Mouse (Mus musculus) midbrain, embryonic 13.5 days (tissue): ENCODE results near the gene Vil1. TPM values are rescaled to one million over a fixed set of nuclear protein-coding genes. Genes with fewer than 3 reads are reported as not detected.
A peak's percentile ranks its signal among the peaks of the same experiment; 100 is the strongest.

Experiments
- ATAC-seq: fragments of 200-750 bp; cut with Nextera tagmentation; 2 replicates; pipeline ENCODE4 v1.8.0; 2017; ENCODE audit warnings: mild to moderate bottlenecking, moderate TSS enrichment, moderate library complexity
- H3K27ac ChIP-seq: fragments of 300-500 bp; sonication (generic); 2 replicates; pipeline ENCODE4 v1.5.1; 2015; ENCODE audit warnings: inconsistent platforms, mild to moderate bottlenecking, moderate library complexity
- H3K27me3 ChIP-seq: fragments of 300-500 bp; sonication (generic); 2 replicates; pipeline ENCODE4 v1.6.1; 2015; ENCODE audit warnings: mild to moderate bottlenecking, inconsistent platforms
- H3K36me3 ChIP-seq: fragments of 300-500 bp; sonication (generic); 2 replicates; pipeline ENCODE4 v1.6.1; 2015; ENCODE audit warnings: mild to moderate bottlenecking, inconsistent platforms
- H3K4me1 ChIP-seq: fragments of 300-500 bp; sonication (generic); replicated peaks from 2 replicates; pipeline ENCODE4 v1.6.1; 2015; ENCODE audit warnings: inconsistent platforms
- H3K4me2 ChIP-seq: fragments of 300-500 bp; sonication (generic); replicated peaks from 2 replicates; pipeline ENCODE4 v1.6.1; 2015; ENCODE audit warnings: moderate library complexity, mild to moderate bottlenecking, inconsistent platforms
- H3K4me3 ChIP-seq: fragments of 300-500 bp; sonication (generic); replicated peaks from 2 replicates; pipeline ENCODE4 v1.5.1; 2015; ENCODE audit warnings: mild to moderate bottlenecking, inconsistent platforms
- H3K9ac ChIP-seq: fragments of 300-500 bp; sonication (generic); replicated peaks from 2 replicates; pipeline ENCODE4 v1.6.1; 2015; ENCODE audit warnings: mild to moderate bottlenecking, inconsistent platforms
- H3K9me3 ChIP-seq: fragments of 300-500 bp; sonication (generic); 2 replicates; pipeline ENCODE4 v1.6.1; 2016; ENCODE audit warnings: mild to moderate bottlenecking, inconsistent platforms
- WGBS: fragments of 180-500 bp; shearing (Covaris S2); methylation state at CpG from one replicate; pipeline ENCODE4 v1.1.7; 2015; 5-methylcytosine and 5-hydroxymethylcytosine counted together
- microRNA counts: library from miRNA; unstranded; fragments of <30 nt; microRNA quantifications from one replicate; lab custom pipeline; 2016
- microRNA-seq: library from miRNA; unstranded; fragments of <30 nt; microRNA quantifications from one replicate; pipeline ENCODE4, GENCODE M21; 2016
- polyA plus RNA-seq: library from polyadenylated mRNA; unstranded; fragments of >200 nt; fragmentation: Nextera tagmentation; extraction: Ambion mirVana; gene quantifications from 2 replicates; pipeline ENCODE4 v1.2.1, GENCODE M21; 2015

The Vil1 gene
- polyA plus RNA-seq, 1 experiment from 2014 or later: 0.20 TPM

- no peak for ATAC-seq
- Histone ChIP-seq H3K27me3 (no peaks in the 10 kb centered on the region), H3K9me3 (no peaks in the 10 kb centered on the region), H3K4me3 (no peak overlapping the region), H3K9ac (no peak overlapping the region), H3K4me2 (no peak overlapping the region), H3K27ac (no peak overlapping the region), H3K36me3 (peaks cover 37% of the 10 kb centered on the region), H3K4me1 (no peaks in the 10 kb centered on the region)
- WGBS: 92% methylated on average over 6 of the region's 6 CpGs
These were observed 24.0 kb downstream of the Vil1 start for GRCm38 (mm10) chr1:74433220-74433619.

- Histone ChIP-seq H3K4me2 (no peak overlapping the region), H3K27ac (no peak overlapping the region), H3K4me3 (no peak overlapping the region), H3K27me3 (no peaks in the 10 kb centered on the region), H3K36me3 (peaks cover 48% of the 10 kb centered on the region), H3K9me3 (no peaks in the 10 kb centered on the region), H3K4me1 (no peaks in the 10 kb centered on the region), H3K9ac (no peak overlapping the region)
- WGBS: 80% methylated on average over 5 of the region's 5 CpGs
- ATAC-seq: no peak
These were observed 25.4 kb downstream of the Vil1 start for GRCm38 (mm10) chr1:74434596-74434995.

GRCm38 (mm10) chr1:74435563-74435962 lies 26.4 kb downstream of the Vil1 start:
- peaks cover 56% of the 10 kb centered on the region for H3K36me3 ChIP-seq
- H3K4me3 ChIP-seq: no peak overlapping the region
- no peaks in the 10 kb centered on the region for H3K27me3 ChIP-seq
- no peak for ATAC-seq
- no peak overlapping the region for H3K27ac ChIP-seq
- H3K9ac ChIP-seq: no peak overlapping the region
- no peak overlapping the region for H3K4me2 ChIP-seq
- no peaks in the 10 kb centered on the region for H3K9me3 ChIP-seq
- WGBS: 87% methylated on average over 6 of the region's 6 CpGs
- no peaks in the 10 kb centered on the region for H3K4me1 ChIP-seq

GRCm38 (mm10) chr1:74437702-74438427 lies 28.7 kb downstream of the Vil1 start:
- Histone ChIP-seq H3K4me2 (no peak overlapping the region), H3K36me3 (peaks cover 69% of the 10 kb centered on the region), H3K27me3 (no peaks in the 10 kb centered on the region), H3K4me3 (no peak overlapping the region), H3K9me3 (no peaks in the 10 kb centered on the region), H3K9ac (no peak overlapping the region), H3K27ac (no peak overlapping the region), H3K4me1 (no peaks in the 10 kb centered on the region)
- WGBS: 82% methylated on average over 8 of the region's 8 CpGs
- ATAC-seq: no peak

GRCm38 (mm10) chr1:74439166-74439876 lies 30.1 kb downstream of the Vil1 start:
- Histone ChIP-seq H3K9ac (no peak overlapping the region), H3K4me1 (no peaks in the 10 kb centered on the region), H3K9me3 (no peaks in the 10 kb centered on the region), H3K4me2 (no peak overlapping the region), H3K27me3 (no peaks in the 10 kb centered on the region), H3K27ac (no peak overlapping the region), H3K4me3 (no peak overlapping the region), H3K36me3 (peaks cover 68% of the 10 kb centered on the region)
- WGBS: 92% methylated on average over 19 of the region's 19 CpGs
- ATAC-seq: no peak

GRCm38 (mm10) chr1:74444538-74444937 lies 35.4 kb downstream of the Vil1 start:
- WGBS: 90% methylated on average over 2 of the region's 2 CpGs
- peaks cover 66% of the 10 kb centered on the region for H3K36me3 ChIP-seq
- no peak overlapping the region for H3K9ac ChIP-seq
- ATAC-seq: no peak
- no peaks in the 10 kb centered on the region for H3K9me3 ChIP-seq
- no peak overlapping the region for H3K4me3 ChIP-seq
- H3K27me3 ChIP-seq: no peaks in the 10 kb centered on the region
- no peak overlapping the region for H3K27ac ChIP-seq
- H3K4me2 ChIP-seq: no peak overlapping the region
- no peaks in the 10 kb centered on the region for H3K4me1 ChIP-seq

GRCm38 (mm10) chr1:74452611-74453045 lies 43.5 kb downstream of the Vil1 start:
- H3K9me3 ChIP-seq: no peaks in the 10 kb centered on the region
- no peak for ATAC-seq
- peaks cover 67% of the 10 kb centered on the region for H3K36me3 ChIP-seq

GRCm38 (mm10) chr1:74460273-74460672 lies 51.1 kb downstream of the Vil1 start:
- Histone ChIP-seq H3K9ac (no peak overlapping the region), H3K27ac (no peak overlapping the region), H3K4me2 (no peak overlapping the region), H3K4me3 (no peak overlapping the region), H3K4me1 (no peaks in the 10 kb centered on the region), H3K36me3 (peaks cover 57% of the 10 kb centered on the region), H3K9me3 (no peaks in the 10 kb centered on the region), H3K27me3 (no peaks in the 10 kb centered on the region)
- no peak for ATAC-seq
- WGBS: 81% methylated on average over 2 of the region's 2 CpGs

More at GRCm38 (mm10) chr1:74452611-74453045, 43.5 kb downstream of the Vil1 start:
- no peak overlapping the region for H3K27ac ChIP-seq
- no peaks in the 10 kb centered on the region for H3K4me1 ChIP-seq
- H3K4me2 ChIP-seq: no peak overlapping the region
- H3K4me3 ChIP-seq: no peak overlapping the region
- H3K9ac ChIP-seq: no peak overlapping the region
- WGBS: 77% methylated on average over 4 of the region's 4 CpGs
- no peaks in the 10 kb centered on the region for H3K27me3 ChIP-seq

MicroRNAs within 50 kb of the gene (microRNA counts, 519-probe panel; counts per million panel counts)
- microRNA mmu-miR-26b (lab: Ali Mortazavi, UCI): 4,133 counts per million, percentile 77 among the panel's probes with 10 or more counts

Small RNA genes lying within 50 kb of the gene (microRNA-seq; reads per million reads assigned to microRNA genes)
- gene Mir26b: 17,968 reads per million, percentile 97 among the genes with 10 or more reads in this experiment

Other genes starting within 250 kb of the Vil1 start
- gene Cxcr1, start 214.7 kb upstream of the Vil1 start, polyA plus RNA-seq: not detected in 2 replicates
- gene Arpc2, start 173.3 kb upstream of the Vil1 start, polyA plus RNA-seq: 384 and 393 TPM in 2 replicates
- 0.24 and 0.31 TPM in 2 replicates for gene Gpbar1, start 130.8 kb upstream of the Vil1 start, polyA plus RNA-seq
- 198 and 203 TPM in 2 replicates for gene Aamp, start 124.6 kb upstream of the Vil1 start, polyA plus RNA-seq
- 81.5 and 92.2 TPM in 2 replicates for gene Pnkd, start 124.4 kb upstream of the Vil1 start, polyA plus RNA-seq
- gene Tmbim1, start 103.8 kb upstream of the Vil1 start, polyA plus RNA-seq: 6.3 and 7.1 TPM in 2 replicates
- gene Catip, start 47.3 kb upstream of the Vil1 start, polyA plus RNA-seq: 0.41 and 0.62 TPM in 2 replicates
- gene Slc11a1, start 34.2 kb upstream of the Vil1 start, polyA plus RNA-seq: 0.94 and 2.9 TPM in 2 replicates
- 17.2 and 18.6 TPM in 2 replicates for gene Ctdsp1, start 17.9 kb upstream of the Vil1 start, polyA plus RNA-seq
- 57.7 and 58.3 TPM in 2 replicates for gene Cnot9, start 96.7 kb downstream of the Vil1 start, polyA plus RNA-seq
- gene Plcd4, start 133.5 kb downstream of the Vil1 start, polyA plus RNA-seq: 2.2 and 2.9 TPM in 2 replicates
- gene Usp37, start 134.9 kb downstream of the Vil1 start, polyA plus RNA-seq: 32.2 and 33.4 TPM in 2 replicates
- gene Zfp142, start 178.9 kb downstream of the Vil1 start, polyA plus RNA-seq: 7.9 and 9.0 TPM in 2 replicates
- 21.1 and 24.4 TPM in 2 replicates for gene Bcs1l, start 178.9 kb downstream of the Vil1 start, polyA plus RNA-seq
- gene Rnf25, start 192.0 kb downstream of the Vil1 start, polyA plus RNA-seq: 42.9 and 49.3 TPM in 2 replicates
- 25.8 and 26.4 TPM in 2 replicates for gene Stk36, start 192.1 kb downstream of the Vil1 start, polyA plus RNA-seq